Mouse (Mus musculus) C2C12 (cell line): ENCODE data around the gene Olfr460.

Experiments
- CEBPB ChIP-seq: IDR thresholded peaks from one replicate; pipeline ENCODE4 v1.6.1; 2011; ENCODE audit warnings: low read depth, mild to moderate bottlenecking, control low read depth, moderate library complexity
- MAX ChIP-seq: IDR thresholded peaks from one replicate; pipeline ENCODE4 v1.6.1; 2011; ENCODE audit warnings: mild to moderate bottlenecking, control low read depth

GRCm38 (mm10) chr6:40573618-40574017 lies 4.3 kb downstream of the Olfr460 start:
- no peak for TF ChIP-seq CEBPB
- TF ChIP-seq MAX: no peak
